Mouse (Mus musculus) ES-Bruce4 (cell line): ENCODE measurements around the gene Tbx5.

Experiments used
- CTCF ChIP-seq: IDR thresholded peaks from one replicate; pipeline ENCODE4 v1.8.1; 2011; ENCODE audit warnings: low read depth, low read length
- EP300 ChIP-seq: IDR thresholded peaks from 2 replicates; pipeline ENCODE4 v1.6.1; 2011; ENCODE audit warnings: low read depth, low read length; ENCODE audit not compliant: insufficient read depth
- POLR2A ChIP-seq: IDR thresholded peaks from one replicate; pipeline ENCODE4 v1.8.1; 2011; ENCODE audit warnings: low read length; ENCODE audit not compliant: insufficient read depth

DNA sequence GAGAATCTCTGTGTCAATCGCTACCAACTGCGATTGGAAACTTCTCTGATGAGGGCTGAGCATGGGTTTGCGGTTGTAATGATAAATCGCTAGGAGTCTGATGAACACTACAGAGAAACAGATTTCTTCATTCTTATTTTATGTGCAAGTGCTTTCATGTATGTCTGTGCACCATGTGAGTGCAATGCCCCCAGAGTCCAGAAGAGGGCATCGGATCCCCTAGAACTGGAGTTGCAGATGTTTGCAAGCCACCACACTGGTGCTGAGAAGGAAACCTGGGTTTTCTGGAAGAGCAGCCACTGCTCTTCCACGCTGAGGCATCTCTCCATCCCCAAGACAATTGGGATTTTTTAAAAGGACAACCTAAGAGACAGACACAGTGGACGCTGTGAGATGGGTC, 46.5 kb upstream of the Tbx5 start:
- TF ChIP-seq POLR2A (no peak), CTCF (peak; percentile 53), EP300 (no peak)
